Mouse (Mus musculus) lung, adult 2 months (tissue): Measurements from ENCODE around the gene Vmn1r79. TPM values are rescaled to one million over a fixed set of nuclear protein-coding genes. Genes with fewer than 3 reads are reported as not detected.
"Not testable (repeated sequence)": the region's sequence is repeated elsewhere in the genome, so short reads cannot be mapped to it uniquely, and the experiment has no call there.

Source experiments
- DNase-seq: peaks from one replicate; pipeline ENCODE4 v3.0.0; 2022
- H3K4me1 ChIP-seq: fragments of 200-500 bp; 2 replicates; pipeline ENCODE4 v1.6.1; 2011; ENCODE audit warnings: low read length; ENCODE audit not compliant: control insufficient read depth, insufficient read depth
- H3K4me3 ChIP-seq: fragments of 200-500 bp; replicated peaks from 2 replicates; pipeline ENCODE3; 2011; ENCODE audit warnings: low read depth, mild to moderate bottlenecking, control low read depth, low read length; ENCODE audit errors: extremely low read depth
- CTCF ChIP-seq: fragments of 200-500 bp; IDR thresholded peaks from 2 replicates; pipeline ENCODE4 v1.5.1; 2011; ENCODE audit warnings: mild to moderate bottlenecking, low read length, control low read depth; ENCODE audit not compliant: insufficient read depth
- POLR2A ChIP-seq: fragments of 200-500 bp; IDR thresholded peaks from 2 replicates; pipeline ENCODE4 v1.6.1; 2011; ENCODE audit warnings: low read depth, mild to moderate bottlenecking, control low read depth, low read length, borderline replicate concordance; ENCODE audit errors: extremely low read depth
- WGBS: fragments of 180-500 bp; shearing (Covaris S2); methylation state at CpG from one replicate; pipeline ENCODE4 v1.1.7; 2018; 5-methylcytosine and 5-hydroxymethylcytosine counted together
- polyA plus RNA-seq: library from polyadenylated mRNA; depleted of rRNA; stranded (reverse); fragments of >200 nt; gene quantifications from 2 replicates; pipeline ENCODE4 v1.2.3, GENCODE M21; 2012; rRNA removed

Vmn1r79 gene
- not detected in 2 replicates for polyA plus RNA-seq

GRCm38 (mm10) chr7:12170979-12171378 lies at the start of gene Vmn1r79:
Gene Vmn1r79, plus strand, starts transcription at chr7:12171279.
- H3K4me3 ChIP-seq, DNase-seq, H3K4me1 ChIP-seq: not testable (repeated sequence)

GRCm38 (mm10) chr7:12149957-12150356 lies 21.1 kb upstream of the Vmn1r79 start, which contains the start of gene Vmn1r78:
Gene Vmn1r78, plus strand, starts transcription at chr7:12150257.
- WGBS = 37% methylated on average over 2 of the region's 2 CpGs
- no peak for TF ChIP-seq POLR2A
- no peak for TF ChIP-seq CTCF

DNA sequence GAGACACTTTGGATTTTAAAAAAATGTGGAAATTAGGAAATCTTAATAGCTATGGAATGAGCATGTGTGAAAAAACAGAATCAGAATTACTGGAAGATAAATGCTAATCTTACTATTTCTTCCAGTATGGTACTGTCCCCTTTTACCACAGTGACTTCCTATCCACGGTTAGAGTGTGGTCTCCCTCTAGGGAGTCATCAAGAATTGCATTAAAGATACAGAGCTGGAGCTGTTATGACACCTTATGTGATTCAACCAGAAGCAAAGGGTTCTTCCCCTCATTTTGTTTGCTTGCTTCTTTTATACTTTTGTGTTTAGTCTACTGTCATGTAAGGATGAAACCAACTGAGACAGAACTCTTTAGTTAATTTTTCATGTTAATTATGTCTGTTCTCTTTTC lies 14.6 kb upstream of the Vmn1r79 start:
- not testable (repeated sequence) for H3K4me1 ChIP-seq, H3K4me3 ChIP-seq, DNase-seq
- 5% methylated on average over 1 of the region's 1 CpGs for WGBS

More at GRCm38 (mm10) chr7:12149957-12150356, 21.1 kb upstream of the Vmn1r79 start, which contains the start of gene Vmn1r78:
- DNase-seq = no peak
- H3K4me3 ChIP-seq = no peak within 1 kb of the TSS
- H3K4me1 ChIP-seq = no peaks in the 10 kb centered on the region

DNA sequence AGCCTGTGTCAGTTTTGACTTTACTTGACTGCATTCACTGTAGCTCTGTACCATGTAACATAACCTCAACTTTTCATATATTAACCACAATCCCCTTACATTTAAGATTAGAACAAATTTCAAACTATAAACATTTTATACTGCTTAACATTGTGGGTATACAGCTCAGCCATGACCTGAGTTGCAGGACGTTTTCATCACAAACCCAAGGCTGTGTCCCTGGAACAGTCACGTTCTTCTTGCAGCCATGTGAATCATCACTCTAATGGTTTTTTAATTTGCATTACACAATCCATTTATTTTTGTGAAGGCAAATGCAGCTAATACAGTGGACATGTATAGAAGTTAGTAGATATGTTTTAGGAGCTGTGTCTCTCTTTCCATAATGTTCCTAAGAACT lies 1.8 kb downstream of the Vmn1r79 start:
- not testable (repeated sequence) for H3K4me3 ChIP-seq, H3K4me1 ChIP-seq, DNase-seq
- 52% methylated on average over 2 of the region's 2 CpGs for WGBS

DNA sequence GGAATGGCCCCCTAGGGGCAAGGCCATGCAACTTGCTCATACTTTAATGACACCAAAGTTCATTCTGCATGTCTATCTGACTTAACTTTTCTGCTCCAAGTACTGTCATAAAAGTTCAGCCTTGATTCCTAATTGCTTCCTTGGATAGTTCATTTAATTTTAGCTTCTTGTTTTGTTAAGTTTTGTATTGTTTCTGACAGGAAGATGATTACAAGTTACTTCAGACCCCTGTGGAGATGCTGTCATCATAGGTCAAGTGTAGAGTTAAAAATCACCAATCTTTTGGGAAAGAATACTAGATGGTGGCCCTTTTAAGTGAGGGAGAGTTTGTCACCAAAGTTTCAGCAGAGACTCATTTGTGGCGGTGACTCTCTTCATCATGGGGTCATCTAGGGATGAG lies 17.9 kb downstream of the Vmn1r79 start, which contains the start of gene Vmn1r80:
TSS of gene Vmn1r80 (plus strand) at position 301 of the 400 bp plus-strand sequence.
- DNase-seq = no peak
- WGBS = 78% methylated on average over 1 of the region's 1 CpGs
- no peak within 1 kb of the TSS for H3K4me3 ChIP-seq
- no peak for TF ChIP-seq CTCF
- TF ChIP-seq POLR2A = no peak
- no peaks in the 10 kb centered on the region for H3K4me1 ChIP-seq

GRCm38 (mm10) chr7:12204141-12204540 lies 33.1 kb downstream of the Vmn1r79 start:
- TF ChIP-seq POLR2A (no peak), CTCF (no peak)
- Histone ChIP-seq H3K4me1 (no peaks in the 10 kb centered on the region), H3K4me3 (no peak overlapping the region)
- WGBS = 58% methylated on average over 2 of the region's 2 CpGs
- DNase-seq = no peak

Other genes with a start within 250 kb of the Vmn1r79 start
- not detected in 2 replicates for gene Vmn1r76, start 233.1 kb upstream of the Vmn1r79 start, polyA plus RNA-seq
- gene Vmn1r77, start 134.5 kb upstream of the Vmn1r79 start, polyA plus RNA-seq = not detected in 2 replicates
- gene Vmn1r78, start 21.0 kb upstream of the Vmn1r79 start, polyA plus RNA-seq = not detected in 2 replicates
- not detected in 2 replicates for gene Vmn1r80, start 18.0 kb downstream of the Vmn1r79 start, polyA plus RNA-seq
- gene Vmn1r81, start 97.0 kb downstream of the Vmn1r79 start, polyA plus RNA-seq = not detected in 2 replicates
- not detected in 2 replicates for gene Vmn1r82, start 129.2 kb downstream of the Vmn1r79 start, polyA plus RNA-seq
- gene Vmn1r83, start 158.2 kb downstream of the Vmn1r79 start, polyA plus RNA-seq = not detected in 2 replicates
- not detected in 2 replicates for gene Vmn1r84, start 198.0 kb downstream of the Vmn1r79 start, polyA plus RNA-seq